Mouse (Mus musculus) A20 (cell line): ENCODE results near the gene 9430038I01Rik.

ENCODE experiments used
- DNase-seq: peaks from one replicate; pipeline ENCODE4 v3.0.0-alpha.2; 2011; ENCODE audit warnings: low read depth, low spot score

Gene 9430038I01Rik

DNA sequence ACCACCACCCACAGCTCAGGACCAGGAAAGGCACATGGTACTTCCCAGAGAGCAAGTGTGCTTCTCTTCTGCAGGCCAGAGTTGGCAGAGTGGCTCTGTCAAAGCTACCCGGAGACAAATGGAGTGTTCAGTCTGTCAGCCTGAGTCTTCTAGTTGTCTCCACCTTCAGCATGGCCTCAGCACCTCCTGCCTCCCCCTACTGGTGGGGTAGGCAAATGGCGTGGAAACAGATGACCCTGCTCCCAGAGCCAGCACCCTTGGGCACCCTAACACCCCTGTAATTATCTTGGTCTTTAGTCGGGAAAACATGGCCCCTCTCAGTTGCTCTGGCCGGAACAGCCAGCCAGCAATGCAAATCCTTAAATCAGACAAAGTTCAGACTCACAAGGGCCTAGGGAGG is 43.8 kb downstream of the 9430038I01Rik start:
- peak; percentile 27 for DNase-seq

DNA sequence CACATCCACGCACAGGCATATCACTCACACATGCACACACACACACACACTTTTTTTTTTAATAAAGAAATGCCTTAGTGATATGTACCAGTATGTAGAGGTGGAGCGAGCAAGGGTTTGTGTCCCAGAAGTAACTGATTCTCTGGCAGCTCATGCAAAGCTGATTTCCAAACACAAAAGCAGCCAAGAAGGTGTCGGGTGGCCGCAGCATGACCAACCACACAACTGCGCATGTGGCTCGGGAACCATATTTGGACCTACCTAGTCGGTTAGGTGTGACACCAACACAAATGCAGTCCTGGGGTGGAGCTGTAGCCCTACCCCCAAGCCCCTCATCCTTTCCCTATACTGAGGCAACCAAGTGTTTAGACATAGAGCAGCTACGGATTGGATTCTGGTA is 45.5 kb downstream of the 9430038I01Rik start:
- no peak for DNase-seq

DNA sequence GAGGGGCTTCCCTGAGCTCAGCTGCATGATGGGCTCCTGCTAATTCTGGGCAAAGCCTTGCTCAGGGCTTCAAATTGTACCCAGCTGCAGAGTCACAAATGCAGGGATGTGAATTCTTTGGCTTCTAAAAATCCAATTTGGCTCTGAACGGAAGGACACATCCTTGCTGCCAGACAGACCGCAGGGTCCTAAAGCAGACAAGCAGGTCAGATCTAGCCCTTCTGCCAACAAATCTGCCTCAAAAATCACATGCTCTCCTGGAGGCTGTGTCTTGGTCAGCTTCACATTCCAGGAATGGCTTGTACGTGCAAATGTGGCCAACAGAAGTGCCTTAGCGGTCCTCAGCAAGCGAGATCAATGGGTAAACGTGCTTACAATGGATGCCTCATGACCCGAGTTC is 46.0 kb downstream of the 9430038I01Rik start:
- no peak for DNase-seq

DNA sequence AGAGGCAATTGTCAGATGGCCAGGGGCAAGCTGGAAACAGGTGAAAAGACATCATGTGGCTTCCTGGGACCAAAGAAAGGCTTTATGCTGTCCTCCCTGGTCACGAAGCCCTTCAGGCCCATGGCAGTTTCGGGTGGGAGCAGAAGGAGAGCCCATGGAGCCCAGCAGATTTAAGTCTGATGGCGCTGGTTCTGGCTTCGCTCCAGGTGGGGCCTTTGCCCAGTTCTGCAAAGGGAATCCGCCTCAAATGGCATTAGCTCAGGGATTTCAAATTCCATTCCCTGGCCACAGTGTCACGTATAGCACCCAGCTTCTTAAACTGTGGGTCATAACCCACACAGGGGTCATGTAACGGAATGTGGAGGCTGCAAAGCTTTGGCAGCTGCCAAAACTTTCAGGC is 63.7 kb downstream of the 9430038I01Rik start:
- DNase-seq: no peak

DNA sequence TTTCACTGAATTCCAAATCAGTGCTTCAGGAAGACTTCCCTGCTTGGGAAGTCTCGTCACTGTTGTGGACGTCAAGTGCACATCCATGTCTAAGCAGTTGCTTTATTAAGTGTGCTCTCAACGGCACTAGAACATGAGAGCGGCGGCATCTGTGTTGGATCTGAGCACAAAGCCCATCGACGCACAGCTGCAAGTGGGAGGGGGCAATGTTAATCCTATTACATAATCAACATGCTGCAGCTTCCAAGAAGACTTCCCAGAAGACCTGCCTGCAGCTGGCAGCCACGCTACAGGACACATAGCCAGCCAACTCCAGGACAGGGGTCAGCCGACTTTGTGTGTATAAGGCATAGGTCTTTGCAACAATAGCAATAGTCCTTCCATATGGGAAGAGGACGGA is 64.5 kb downstream of the 9430038I01Rik start:
- DNase-seq: no peak

DNA sequence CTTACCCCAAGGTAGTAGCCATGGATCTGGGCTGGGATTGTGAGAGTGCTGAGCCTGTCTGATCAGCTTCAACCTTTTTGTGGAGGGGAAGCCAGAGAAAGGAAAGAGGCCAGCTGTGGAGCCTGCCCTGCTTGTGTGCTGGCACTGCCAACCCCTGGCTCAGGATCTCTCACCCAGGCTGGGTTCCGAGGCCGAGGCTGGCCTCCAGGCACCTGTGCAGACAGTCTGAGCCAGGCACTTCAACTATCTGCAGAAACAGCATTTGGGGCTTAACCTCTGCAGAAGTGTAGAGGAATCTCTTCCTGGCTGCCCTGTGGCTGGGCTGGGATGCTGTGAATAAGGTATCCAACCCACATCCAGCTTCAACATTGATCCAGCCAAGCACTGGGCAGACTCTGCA is 76.6 kb downstream of the 9430038I01Rik start:
- no peak for DNase-seq
